Mouse (Mus musculus): ENCODE measurements at regions not wholly inside any gene's neighbourhood (a gene's known extent, or its start where the extent isn't known, plus 50 kb on each side); places are given as distances from the start of the nearest gene placed in this dataset.

- DNase-seq (ENCODE audit: inconsistent age in 2 of 2, low spot score in 1 of 2): peak in 1 of 2 experiments; percentile 44
These were observed 264.8 kb downstream of the Bcor start for GRCm38 (mm10) chrX:11895396-11895795.

GRCm38 (mm10) chrX:11898280-11898679, 261.9 kb downstream of the Bcor start:
- no peak for DNase-seq (ENCODE audit: inconsistent age in 2 of 2, low spot score in 1 of 2)

- DNase-seq (ENCODE audit: inconsistent age in 2 of 2, low spot score in 1 of 2): no peak
These were observed 261.1 kb downstream of the Bcor start for GRCm38 (mm10) chrX:11899051-11899450.

GRCm38 (mm10) chrX:11899914-11900313, 260.2 kb downstream of the Bcor start:
- DNase-seq (ENCODE audit: inconsistent age in 2 of 2, low spot score in 1 of 2): peak in 1 of 2 experiments; percentile 13

GRCm38 (mm10) chrX:11901791-11902190, 258.4 kb downstream of the Bcor start:
- DNase-seq (ENCODE audit: inconsistent age in 2 of 2, low spot score in 1 of 2): no peak

- no peak for DNase-seq (ENCODE audit: inconsistent age in 2 of 2, low spot score in 1 of 2)
These were observed 256.9 kb downstream of the Bcor start for GRCm38 (mm10) chrX:11903116-11903700.

- DNase-seq (ENCODE audit: inconsistent age in 2 of 2, low spot score in 1 of 2): no peak
These were observed 254.9 kb downstream of the Bcor start for GRCm38 (mm10) chrX:11905231-11905630.

- no peak for DNase-seq (ENCODE audit: inconsistent age in 2 of 2, low spot score in 1 of 2)
These were observed 253.0 kb downstream of the Bcor start for GRCm38 (mm10) chrX:11907167-11907566.

- no peak for DNase-seq (ENCODE audit: inconsistent age in 2 of 2, low spot score in 1 of 2)
These were observed 244.2 kb downstream of the Bcor start for GRCm38 (mm10) chrX:11915984-11916383.

- DNase-seq (ENCODE audit: inconsistent age in 2 of 2, low spot score in 1 of 2): peak in 1 of 2 experiments; percentile 45
These were observed 239.9 kb downstream of the Bcor start for GRCm38 (mm10) chrX:11920231-11920630.

- no peak for DNase-seq (ENCODE audit: inconsistent age in 2 of 2, low spot score in 1 of 2)
These were observed 235.4 kb downstream of the Bcor start for GRCm38 (mm10) chrX:11924639-11925302.

- no peak for DNase-seq (ENCODE audit: inconsistent age in 2 of 2, low spot score in 1 of 2)
These were observed 233.2 kb downstream of the Bcor start for GRCm38 (mm10) chrX:11926868-11927535.

GRCm38 (mm10) chrX:11929448-11929847, 230.7 kb downstream of the Bcor start:
- no peak for DNase-seq (ENCODE audit: inconsistent age in 2 of 2, low spot score in 1 of 2)

- DNase-seq (ENCODE audit: inconsistent age in 2 of 2, low spot score in 1 of 2): peak in 1 of 2 experiments; percentile 51
These were observed 228.7 kb downstream of the Bcor start for GRCm38 (mm10) chrX:11931432-11931831.

- peak; percentile 16 to 61 for DNase-seq (ENCODE audit: inconsistent age in 2 of 2, low spot score in 1 of 2)
These were observed 224.8 kb downstream of the Bcor start for GRCm38 (mm10) chrX:11935337-11935736.

- no peak for DNase-seq (ENCODE audit: inconsistent age in 2 of 2, low spot score in 1 of 2)
These were observed 219.9 kb downstream of the Bcor start for GRCm38 (mm10) chrX:11940246-11940645.

GRCm38 (mm10) chrX:11943367-11943766, 216.8 kb downstream of the Bcor start:
- no peak for DNase-seq (ENCODE audit: inconsistent age in 2 of 2, low spot score in 1 of 2)

- no peak for DNase-seq (ENCODE audit: inconsistent age in 2 of 2, low spot score in 1 of 2)
These were observed 215.6 kb downstream of the Bcor start for GRCm38 (mm10) chrX:11944574-11944973.

- DNase-seq (ENCODE audit: inconsistent age in 2 of 2, low spot score in 1 of 2): no peak
These were observed 214.9 kb downstream of the Bcor start for GRCm38 (mm10) chrX:11945280-11945679.

GRCm38 (mm10) chrX:11952193-11952592, 208.0 kb downstream of the Bcor start:
- peak; percentile 82 to 95 for DNase-seq (ENCODE audit: inconsistent age in 2 of 2, low spot score in 1 of 2)

- DNase-seq (ENCODE audit: inconsistent age in 2 of 2, low spot score in 1 of 2): peak; percentile 23 to 49
These were observed 204.0 kb downstream of the Bcor start for GRCm38 (mm10) chrX:11956194-11956593.

GRCm38 (mm10) chrX:11957011-11957410, 203.1 kb downstream of the Bcor start:
- no peak for DNase-seq (ENCODE audit: inconsistent age in 2 of 2, low spot score in 1 of 2)
